Mouse (Mus musculus): ENCODE measurements around the gene Pax7.

The Pax7 gene

DNA sequence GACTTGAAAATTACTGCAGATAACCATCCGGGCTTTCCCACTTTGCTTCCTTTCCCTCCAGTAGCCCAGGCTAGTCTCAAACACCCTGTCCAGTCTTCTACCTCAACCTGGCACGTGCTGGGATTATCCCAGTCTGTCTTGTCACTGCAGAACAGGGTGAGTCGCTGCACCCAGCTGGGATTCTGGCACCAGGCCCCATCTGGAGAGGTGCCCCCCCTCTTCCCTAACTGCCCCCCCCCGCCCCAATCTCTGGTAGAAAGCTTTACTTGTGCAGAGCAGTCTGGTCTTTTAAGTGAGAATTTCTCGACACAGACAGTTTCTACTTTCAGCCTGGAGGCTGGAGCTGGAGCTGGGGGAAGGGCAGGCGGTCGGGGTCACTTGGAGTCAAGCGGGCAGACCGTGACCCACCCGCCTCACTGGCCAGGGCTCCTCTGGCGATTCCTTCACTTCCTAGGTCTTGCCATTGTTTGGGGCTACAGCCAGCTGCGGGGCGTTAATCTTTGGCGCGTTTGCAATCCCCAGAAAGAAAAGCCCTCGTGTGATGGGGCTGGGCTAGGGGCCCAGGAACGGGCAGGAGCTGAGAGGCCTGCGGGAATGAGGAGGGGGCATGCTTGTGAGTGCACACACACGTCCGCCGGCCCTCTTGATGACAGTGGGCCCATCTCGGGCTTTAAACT lies 22.4 kb downstream of the Pax7 start:
- no peak for DNase-seq (ENCODE audit: low spot score)

GRCm38 (mm10) chr4:139809381-139809820 lies 23.9 kb downstream of the Pax7 start:
- DNase-seq (ENCODE audit: low spot score) = no peak

GRCm38 (mm10) chr4:139807820-139808219 lies 25.5 kb downstream of the Pax7 start:
- no peak for DNase-seq (ENCODE audit: low spot score)

- DNase-seq (ENCODE audit: low spot score) = no peak
These were observed 26.0 kb downstream of the Pax7 start for GRCm38 (mm10) chr4:139807191-139807808.

GRCm38 (mm10) chr4:139804896-139805295 lies 28.4 kb downstream of the Pax7 start:
- DNase-seq (ENCODE audit: low spot score) = no peak

GRCm38 (mm10) chr4:139803981-139804380 lies 29.3 kb downstream of the Pax7 start:
- DNase-seq (ENCODE audit: low spot score) = no peak

DNA sequence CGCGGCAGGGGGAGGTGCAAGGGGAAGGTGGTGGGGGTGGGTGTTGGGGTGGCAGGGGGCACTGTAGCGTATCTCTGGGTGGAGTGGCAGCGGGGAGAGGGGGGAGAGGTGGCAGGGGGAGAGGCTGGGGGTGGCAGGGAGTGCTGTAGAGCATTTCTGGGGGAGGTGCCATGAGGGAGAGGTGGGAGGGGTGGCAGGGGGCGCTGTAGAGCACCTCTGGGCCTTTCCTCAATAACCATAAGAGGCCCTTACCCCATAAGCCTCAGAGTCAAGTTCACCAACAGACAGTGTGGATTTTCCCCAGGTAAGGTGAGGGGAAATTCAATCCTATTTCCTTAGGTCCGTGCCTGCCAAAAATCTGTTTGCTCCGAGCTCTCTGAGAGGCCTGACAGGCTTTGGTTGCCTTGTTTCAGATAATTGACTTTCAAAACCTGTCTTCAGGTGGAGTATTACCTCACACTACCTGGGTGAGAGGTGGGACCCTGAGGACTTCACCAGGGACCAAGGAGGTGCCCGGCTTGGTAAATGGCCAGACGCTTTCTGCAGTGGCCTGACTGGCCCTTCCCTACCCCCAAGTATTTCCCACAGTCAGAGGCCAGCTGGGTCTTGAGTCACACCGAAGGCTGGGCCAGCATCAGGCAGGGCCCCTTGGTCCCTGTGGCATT lies 33.8 kb downstream of the Pax7 start:
- DNase-seq (ENCODE audit: low spot score) = no peak

GRCm38 (mm10) chr4:139797344-139797743 lies 36.0 kb downstream of the Pax7 start:
- DNase-seq (ENCODE audit: low spot score) = no peak

- no peak for DNase-seq (ENCODE audit: low spot score)
These were observed 37.2 kb downstream of the Pax7 start for GRCm38 (mm10) chr4:139796115-139796514.

GRCm38 (mm10) chr4:139791168-139791567 lies 42.2 kb downstream of the Pax7 start:
- DNase-seq (ENCODE audit: low spot score) = no peak

DNA sequence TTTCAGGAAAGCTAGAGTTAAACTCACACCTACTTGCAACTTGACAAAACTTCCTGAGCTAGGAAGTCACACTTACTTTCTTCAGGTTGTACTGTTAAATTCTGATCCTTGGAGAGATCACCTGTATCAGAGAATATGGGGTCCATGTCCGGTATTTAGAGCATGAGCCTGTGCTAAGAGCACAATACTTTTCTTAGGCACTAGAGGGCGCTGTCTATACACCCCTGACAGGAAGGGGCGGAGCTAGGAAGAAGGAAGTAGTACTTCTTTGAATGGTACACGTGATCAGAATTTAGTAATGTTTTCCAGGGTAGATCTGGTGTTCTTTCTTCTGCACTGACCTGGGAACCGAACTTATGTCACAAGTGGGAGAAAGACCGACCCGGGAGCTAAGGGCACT lies 43.6 kb downstream of the Pax7 start:
- no peak for DNase-seq (ENCODE audit: low spot score)

DNA sequence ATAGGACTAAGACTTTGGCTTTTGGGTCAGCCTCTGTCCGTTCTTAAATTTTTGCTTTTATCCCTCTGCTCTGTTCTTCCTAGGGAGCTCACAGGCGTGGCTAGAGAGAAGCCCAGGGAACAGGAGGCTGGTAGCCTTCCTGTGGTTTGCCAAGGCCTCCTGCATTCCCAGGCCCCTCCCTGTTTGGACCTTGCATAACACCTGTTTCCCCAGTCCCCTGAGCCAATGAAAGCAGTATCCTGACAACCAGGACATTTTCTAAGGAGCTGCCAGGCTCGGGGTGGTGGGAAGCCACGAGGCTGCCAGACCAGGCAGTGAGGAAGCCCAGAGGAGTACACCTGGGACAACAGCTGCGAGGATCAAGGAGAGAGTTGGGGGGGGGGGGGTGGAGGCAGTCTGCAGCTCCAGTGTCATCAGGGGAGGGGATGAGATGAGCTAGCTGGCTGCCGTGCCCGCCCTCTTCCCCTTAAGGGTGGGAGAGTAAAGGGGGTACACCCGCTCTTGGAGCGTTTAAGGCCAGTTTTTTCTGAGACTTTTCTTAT lies 50.3 kb downstream of the Pax7 start:
- no peak for DNase-seq (ENCODE audit: low spot score)

- DNase-seq (ENCODE audit: low spot score) = no peak
These were observed 62.1 kb downstream of the Pax7 start for GRCm38 (mm10) chr4:139771125-139771631.

- DNase-seq (ENCODE audit: low spot score) = no peak
These were observed 65.5 kb downstream of the Pax7 start for GRCm38 (mm10) chr4:139767823-139768222.

DNA sequence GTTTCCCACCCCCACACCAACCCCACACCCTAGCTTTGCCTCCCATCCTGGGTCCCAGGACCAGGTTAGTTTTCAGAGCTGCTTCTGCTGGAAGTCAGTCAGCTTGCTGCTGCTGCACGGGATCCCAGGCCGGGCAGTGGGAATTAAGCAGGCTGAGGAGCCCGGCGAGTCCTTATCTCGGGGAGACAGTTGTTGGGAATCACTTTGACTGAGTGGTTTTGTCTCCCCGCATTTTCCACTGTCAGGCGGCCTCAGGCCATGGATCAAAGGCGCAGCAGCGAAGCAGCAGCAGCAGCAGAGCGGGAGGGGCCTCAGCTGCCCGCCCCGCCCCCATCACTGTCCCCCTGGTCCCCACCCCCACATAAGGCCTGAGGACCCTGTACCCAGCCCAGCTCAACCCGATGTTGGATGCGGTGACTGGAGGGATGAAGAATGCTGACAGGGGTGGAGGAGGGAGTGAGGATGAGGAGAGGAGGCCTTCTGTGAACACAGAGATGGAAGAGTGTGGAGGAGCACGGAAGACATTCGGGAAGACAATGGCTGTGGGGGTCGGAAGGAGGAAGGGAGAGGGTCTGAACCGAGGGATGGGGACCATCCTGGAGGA lies 66.1 kb downstream of the Pax7 start:
- DNase-seq (ENCODE audit: low spot score) = no peak

- no peak for DNase-seq (ENCODE audit: low spot score)
These were observed 71.4 kb downstream of the Pax7 start for GRCm38 (mm10) chr4:139761911-139762310.

GRCm38 (mm10) chr4:139760736-139761135 lies 72.6 kb downstream of the Pax7 start:
- no peak for DNase-seq (ENCODE audit: low spot score)

DNA sequence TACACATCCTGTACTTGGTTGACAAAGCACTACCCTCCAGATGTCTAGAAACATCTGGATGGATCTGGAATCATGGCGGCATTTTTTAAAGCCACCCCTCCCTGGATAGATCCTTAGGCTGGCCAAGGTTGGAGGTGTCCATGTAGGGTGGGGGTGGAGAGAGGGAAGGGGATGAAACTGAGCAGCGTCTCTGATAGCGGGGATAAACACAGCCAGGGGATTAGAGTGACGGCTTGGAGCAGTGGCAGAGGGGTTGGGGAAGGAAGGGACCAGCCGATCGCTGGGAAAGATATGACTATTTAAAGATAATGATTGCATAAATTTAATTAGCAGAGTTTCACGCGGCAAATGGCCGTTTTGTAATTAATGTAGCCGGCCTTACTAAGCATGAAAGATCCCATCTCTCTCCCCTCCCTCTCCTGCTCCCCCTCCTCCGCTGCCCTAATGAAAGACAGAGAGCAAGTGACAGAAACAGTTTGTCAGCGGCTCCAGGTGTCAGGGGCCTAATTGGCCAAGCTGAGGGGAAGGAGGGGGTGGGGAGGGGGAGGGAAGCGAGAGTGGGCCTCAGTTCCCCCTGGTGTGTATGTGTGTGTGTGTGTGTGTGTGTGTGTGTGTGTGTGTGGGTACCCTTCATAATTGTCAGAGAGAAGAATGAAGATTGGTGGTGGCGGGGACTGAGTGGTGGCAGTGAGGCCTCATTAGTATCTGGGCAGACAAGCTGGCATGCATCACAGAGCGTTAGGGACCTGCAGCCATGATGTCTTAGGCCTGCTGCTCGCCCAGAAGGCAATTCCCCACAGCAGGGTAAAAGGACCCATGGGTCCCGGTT lies 74.6 kb downstream of the Pax7 start:
- DNase-seq (ENCODE audit: low spot score) = no peak

- no peak for DNase-seq (ENCODE audit: low spot score)
These were observed 76.4 kb downstream of the Pax7 start for GRCm38 (mm10) chr4:139756931-139757330.

DNA sequence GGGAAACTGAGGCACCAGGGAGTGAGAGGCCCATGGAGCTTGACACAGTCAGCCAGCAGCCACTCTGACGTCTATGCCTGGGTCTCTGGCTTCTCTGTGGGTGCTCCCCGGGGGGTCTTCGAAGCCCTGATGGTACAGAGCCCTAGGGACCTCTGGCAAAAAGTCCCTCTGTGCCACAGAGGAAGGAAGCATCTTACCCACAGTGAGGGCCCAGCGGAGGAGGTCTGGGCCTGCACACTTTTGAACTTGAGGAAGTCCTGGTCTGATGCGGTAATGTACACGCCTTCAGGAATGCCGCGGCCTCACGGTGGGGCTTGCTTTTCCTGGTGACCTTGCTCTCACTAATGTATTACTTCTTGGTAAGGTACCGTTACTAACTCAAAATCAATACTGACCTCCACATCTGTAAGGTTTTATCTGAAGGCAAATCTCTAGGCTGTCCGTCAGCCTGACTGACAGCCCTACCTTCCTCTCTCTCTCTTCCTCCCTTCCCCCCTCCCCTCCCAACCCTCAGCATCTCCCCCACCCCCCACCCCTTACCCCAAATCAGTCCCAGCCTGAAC lies 79.1 kb downstream of the Pax7 start:
- no peak for DNase-seq (ENCODE audit: low spot score)

DNA sequence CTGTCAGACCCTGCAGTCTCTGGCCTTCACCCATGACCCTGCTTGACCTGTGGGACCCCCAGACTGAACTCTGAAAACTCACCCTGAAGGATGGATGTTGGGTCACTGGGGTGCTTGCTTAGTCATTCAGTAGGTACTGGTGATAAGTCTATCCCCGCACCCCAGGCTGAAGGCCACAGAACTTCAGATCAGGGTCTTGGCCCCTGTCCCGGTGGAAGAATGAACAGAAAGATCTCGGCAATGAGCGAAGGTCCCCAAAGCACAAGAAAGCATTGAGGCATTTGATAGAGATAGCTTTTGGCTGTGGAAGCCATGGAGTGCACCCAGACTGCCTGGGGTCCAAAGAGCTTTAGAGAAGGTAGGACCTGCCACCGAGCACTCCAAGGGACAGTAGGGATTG lies 82.4 kb downstream of the Pax7 start:
- no peak for DNase-seq (ENCODE audit: low spot score)
